Mouse (Mus musculus) gastrocnemius, postnatal 25 days (tissue): ENCODE measurements around the gene Aak1. TPM values are rescaled to one million over a fixed set of nuclear protein-coding genes. Genes with fewer than 3 reads are reported as not detected.

Experiments
- DNase-seq: peaks from one replicate; pipeline ENCODE4 v3.0.0; 2022
- long read RNA-seq, 2 experiments: library from polyadenylated mRNA; stranded (forward); transcript quantifications; one replicate each; pipeline ENCODE4 v2.0.0; 2021
- total RNA-seq, 2 experiments: library from RNA; stranded (reverse); gene quantifications; 1 replicate in 1 of 2; 2 replicates in 1 of 2; pipeline ENCODE4 v1.2.3; 2021

Aak1 gene
- total RNA-seq: 10 to 100 TPM; 33.1 to 33.3 TPM
- long read RNA-seq, experiment 1, partial matches to known transcripts: 2 of 4 reads
- long read RNA-seq, experiment 1, other reads (novel, unspliced or antisense): 2 of 4 reads
- long read RNA-seq, experiment 2, partial matches to known transcripts: 0 of 6 reads
- long read RNA-seq, experiment 2, other reads (novel, unspliced or antisense): 6 of 6 reads

GRCm38 (mm10) chr6:86848915-86849644 is at the start of gene Aak1:
Aak1 (plus strand) TSS chr6:86849517.
- peak; percentile 92 for DNase-seq

GRCm38 (mm10) chr6:86800467-86800866 is 48.9 kb upstream of the Aak1 start:
- no peak for DNase-seq

GRCm38 (mm10) chr6:86801431-86801830 is 47.9 kb upstream of the Aak1 start:
- DNase-seq: no peak

GRCm38 (mm10) chr6:86804646-86805045 is 44.7 kb upstream of the Aak1 start:
- no peak for DNase-seq

GRCm38 (mm10) chr6:86806455-86807086 is 42.7 kb upstream of the Aak1 start:
- peak; percentile 42 for DNase-seq

- DNase-seq: no peak
Measured at GRCm38 (mm10) chr6:86812919-86813318, 36.4 kb upstream of the Aak1 start.

GRCm38 (mm10) chr6:86813341-86813740 is 36.0 kb upstream of the Aak1 start:
- peak; percentile 23 for DNase-seq

- DNase-seq: no peak
Measured at GRCm38 (mm10) chr6:86814926-86815325, 34.4 kb upstream of the Aak1 start.

- no peak for DNase-seq
Measured at GRCm38 (mm10) chr6:86815436-86815835, 33.9 kb upstream of the Aak1 start.

- DNase-seq: no peak
Measured at GRCm38 (mm10) chr6:86816586-86816985, 32.7 kb upstream of the Aak1 start.

GRCm38 (mm10) chr6:86818914-86819313 is 30.4 kb upstream of the Aak1 start:
- DNase-seq: no peak

- no peak for DNase-seq
Measured at GRCm38 (mm10) chr6:86819926-86820325, 29.4 kb upstream of the Aak1 start.

GRCm38 (mm10) chr6:86820690-86821089 is 28.6 kb upstream of the Aak1 start:
- no peak for DNase-seq

- peak; percentile 53 for DNase-seq
Measured at GRCm38 (mm10) chr6:86822285-86823050, 26.8 kb upstream of the Aak1 start.

GRCm38 (mm10) chr6:86823051-86823431 is 26.3 kb upstream of the Aak1 start:
- DNase-seq: no peak

- DNase-seq: peak; percentile 63
Measured at GRCm38 (mm10) chr6:86823824-86824223, 25.5 kb upstream of the Aak1 start.

- no peak for DNase-seq
Measured at GRCm38 (mm10) chr6:86824401-86824800, 24.9 kb upstream of the Aak1 start.

- DNase-seq: no peak
Measured at GRCm38 (mm10) chr6:86827432-86827831, 21.9 kb upstream of the Aak1 start.

- DNase-seq: no peak
Measured at GRCm38 (mm10) chr6:86829768-86830167, 19.5 kb upstream of the Aak1 start.

- peak; percentile 63 for DNase-seq
Measured at GRCm38 (mm10) chr6:86830738-86831500, 18.4 kb upstream of the Aak1 start.

GRCm38 (mm10) chr6:86832802-86833502 is 16.4 kb upstream of the Aak1 start:
- DNase-seq: peak; percentile 76
